Mouse (Mus musculus) lung, embryonic 16.5 days (tissue): ENCODE data around the gene Ppbp. TPM values are rescaled to one million over a fixed set of nuclear protein-coding genes. Genes with fewer than 3 reads are reported as not detected.

Experiments
- ATAC-seq: fragments of 200-750 bp; cut with Nextera tagmentation; 2 replicates; pipeline ENCODE4 v1.8.0; 2017; ENCODE audit warnings: low read depth, mild to moderate bottlenecking, moderate library complexity
- H3K27ac ChIP-seq: fragments of 300-500 bp; sonication (generic); 2 replicates; pipeline ENCODE4 v1.5.1; 2014; ENCODE audit warnings: mild to moderate bottlenecking, control low read depth, low read length
- H3K27me3 ChIP-seq: fragments of 300-500 bp; sonication (generic); 2 replicates; pipeline ENCODE4 v1.6.1; 2014; ENCODE audit warnings: low read depth, low read length, mixed read lengths; ENCODE audit not compliant: control insufficient read depth, insufficient read depth
- H3K36me3 ChIP-seq: fragments of 300-500 bp; sonication (generic); 2 replicates; pipeline ENCODE4 v1.6.1; 2014; ENCODE audit warnings: low read length; ENCODE audit not compliant: control insufficient read depth, insufficient read depth
- H3K4me1 ChIP-seq: fragments of 300-500 bp; sonication (generic); replicated peaks from 2 replicates; pipeline ENCODE4 v1.6.1; 2014; ENCODE audit warnings: low read length, mixed read lengths; ENCODE audit not compliant: control insufficient read depth, insufficient read depth
- H3K4me2 ChIP-seq: fragments of 300-500 bp; sonication (generic); 2 replicates; pipeline ENCODE4 v1.6.1; 2014; ENCODE audit warnings: low read depth, low read length, control low read depth
- H3K4me3 ChIP-seq: fragments of 300-500 bp; sonication (generic); 2 replicates; pipeline ENCODE4 v1.5.1; 2014; ENCODE audit warnings: mild to moderate bottlenecking, low read length, control low read depth
- H3K9ac ChIP-seq: fragments of 300-500 bp; sonication (generic); 2 replicates; pipeline ENCODE4 v1.6.1; 2014; ENCODE audit warnings: low read length, control low read depth
- H3K9me3 ChIP-seq: fragments of 300-500 bp; sonication (generic); 2 replicates; pipeline ENCODE4 v1.6.1; 2016; ENCODE audit warnings: low read length; ENCODE audit not compliant: control insufficient read depth
- WGBS: fragments of 180-500 bp; shearing (Covaris S2); extraction: QIAGEN DNeasy Blood & Tissue Kit; methylation state at CpG from one replicate; pipeline ENCODE4 v1.1.7; 2014; 5-methylcytosine and 5-hydroxymethylcytosine counted together
- polyA plus RNA-seq: library from polyadenylated mRNA; unstranded; fragments of >200 nt; fragmentation: Nextera tagmentation; extraction: Ambion mirVana; gene quantifications from 2 replicates; pipeline ENCODE4 v1.2.1, GENCODE M21; 2015

The Ppbp gene
- polyA plus RNA-seq = 6.0 and 6.5 TPM in 2 replicates

DNA sequence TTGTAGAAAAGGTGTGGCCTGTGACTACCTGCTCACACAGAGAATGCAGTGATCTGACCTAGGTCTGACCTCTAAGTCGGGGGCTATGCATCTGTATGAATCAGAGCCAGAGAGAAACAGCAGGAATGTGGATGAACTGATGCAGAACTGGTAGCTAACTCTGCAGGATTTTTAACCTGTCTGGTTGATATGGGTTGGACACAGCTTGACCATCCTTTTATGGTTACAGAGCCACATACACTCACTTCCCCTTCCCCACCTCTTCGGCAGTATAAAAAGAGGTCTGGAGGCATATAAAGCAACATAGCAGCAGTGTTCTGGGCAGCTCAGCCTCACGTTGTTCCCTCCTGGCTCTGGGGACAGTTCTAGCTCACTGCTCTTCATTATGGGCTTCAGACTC, at the start of gene Ppbp:
Gene Ppbp, plus strand, starts transcription at position 301 of the 400 bp plus-strand sequence.
- peaks cover 12% of the 10 kb centered on the region for H3K4me1 ChIP-seq
- H3K27me3 ChIP-seq = no peaks in the 10 kb centered on the region
- no peak within 1 kb of the TSS for H3K9ac ChIP-seq
- H3K4me2 ChIP-seq = no peak within 1 kb of the TSS
- no peaks in the 10 kb centered on the region for H3K9me3 ChIP-seq
- 60% methylated on average over 3 of the region's 3 CpGs for WGBS
- no peak within 1 kb of the TSS for H3K27ac ChIP-seq
- no peak for ATAC-seq
- H3K4me3 ChIP-seq = no peak within 1 kb of the TSS
- H3K36me3 ChIP-seq = no peaks in the 10 kb centered on the region

DNA sequence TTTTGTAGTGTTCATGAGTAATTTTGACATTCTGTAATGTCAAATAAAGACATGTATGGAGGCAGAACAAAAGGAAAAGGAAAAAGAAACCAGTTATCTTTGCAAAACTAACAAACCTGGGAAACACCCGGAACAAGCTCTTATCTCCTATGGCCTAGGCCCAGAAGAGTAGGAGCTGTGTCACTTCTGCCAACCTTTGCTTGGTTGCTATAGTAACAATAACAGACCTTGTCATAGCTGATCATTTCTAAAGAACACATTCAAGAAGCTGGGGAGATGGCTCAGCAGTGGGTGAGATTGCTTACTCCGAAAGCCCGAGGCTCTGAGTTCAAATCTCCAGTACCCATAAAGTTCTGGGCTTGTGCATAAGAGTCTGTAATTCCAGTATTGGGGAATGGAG, 45.7 kb upstream of the Ppbp start:
- Histone ChIP-seq H3K4me3 (no peak overlapping the region), H3K9ac (no peak overlapping the region), H3K27me3 (no peaks in the 10 kb centered on the region), H3K4me1 (no peaks in the 10 kb centered on the region), H3K36me3 (no peaks in the 10 kb centered on the region), H3K27ac (no peak overlapping the region), H3K9me3 (no peaks in the 10 kb centered on the region), H3K4me2 (no peak overlapping the region)
- ATAC-seq = no peak
- 83% methylated on average over 3 of the region's 3 CpGs for WGBS

DNA sequence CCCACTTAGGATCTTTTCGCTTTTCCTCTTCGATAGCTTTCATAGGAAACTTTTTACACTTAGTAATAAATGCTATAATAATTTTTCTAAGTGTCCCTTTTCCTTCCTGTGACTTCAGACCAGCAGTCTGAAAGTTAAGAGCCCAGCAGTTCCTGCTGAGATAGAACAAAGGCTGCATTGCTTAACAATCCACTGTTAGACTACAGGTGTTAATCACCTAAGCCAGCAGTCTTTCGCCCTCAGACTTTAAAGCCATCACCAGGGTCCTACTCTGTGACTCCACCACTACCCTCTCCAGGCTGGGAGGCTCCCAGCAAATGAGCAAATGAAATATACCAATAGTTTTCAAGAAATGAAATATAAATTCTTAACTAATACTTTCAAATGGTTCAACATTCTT, 40.1 kb upstream of the Ppbp start:
- no peak overlapping the region for H3K4me2 ChIP-seq
- WGBS = 53% methylated on average over 3 of the region's 3 CpGs
- H3K4me3 ChIP-seq = no peak overlapping the region
- peaks cover 3% of the 10 kb centered on the region; the same call in 1 of the 2 replicates for H3K4me1 ChIP-seq
- H3K27ac ChIP-seq = no peak overlapping the region
- no peaks in the 10 kb centered on the region for H3K9me3 ChIP-seq
- H3K27me3 ChIP-seq = no peaks in the 10 kb centered on the region
- no peaks in the 10 kb centered on the region for H3K36me3 ChIP-seq
- no peak for ATAC-seq
- H3K9ac ChIP-seq = no peak overlapping the region

DNA sequence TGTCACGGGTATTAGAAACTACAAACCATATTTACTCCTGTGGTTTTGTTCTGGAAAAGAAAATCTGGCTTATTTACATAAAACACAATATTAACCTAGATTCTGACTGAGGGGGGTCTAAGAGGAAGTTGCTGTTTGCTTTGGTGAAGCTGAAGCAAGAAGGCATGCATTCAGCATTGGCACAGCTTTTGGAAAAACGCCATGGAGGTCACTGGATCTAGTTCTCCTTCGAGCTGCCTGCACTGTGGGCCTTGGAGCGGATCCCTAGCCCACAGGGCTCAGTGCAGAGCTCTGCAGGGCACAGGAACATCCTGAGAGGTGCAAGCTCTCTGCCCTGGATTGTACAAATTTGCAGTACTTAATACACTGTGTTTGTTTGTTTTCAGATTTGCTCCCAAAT, 36.8 kb upstream of the Ppbp start:
- no peak overlapping the region for H3K9ac ChIP-seq
- H3K4me3 ChIP-seq = no peak overlapping the region
- H3K4me1 ChIP-seq = peaks cover 3% of the 10 kb centered on the region; the same call in 1 of the 2 replicates
- no peaks in the 10 kb centered on the region for H3K9me3 ChIP-seq
- H3K27me3 ChIP-seq = no peaks in the 10 kb centered on the region
- WGBS = 47% methylated on average over 4 of the region's 4 CpGs
- no peak overlapping the region for H3K27ac ChIP-seq
- ATAC-seq = no peak
- H3K4me2 ChIP-seq = no peak overlapping the region
- no peaks in the 10 kb centered on the region for H3K36me3 ChIP-seq

DNA sequence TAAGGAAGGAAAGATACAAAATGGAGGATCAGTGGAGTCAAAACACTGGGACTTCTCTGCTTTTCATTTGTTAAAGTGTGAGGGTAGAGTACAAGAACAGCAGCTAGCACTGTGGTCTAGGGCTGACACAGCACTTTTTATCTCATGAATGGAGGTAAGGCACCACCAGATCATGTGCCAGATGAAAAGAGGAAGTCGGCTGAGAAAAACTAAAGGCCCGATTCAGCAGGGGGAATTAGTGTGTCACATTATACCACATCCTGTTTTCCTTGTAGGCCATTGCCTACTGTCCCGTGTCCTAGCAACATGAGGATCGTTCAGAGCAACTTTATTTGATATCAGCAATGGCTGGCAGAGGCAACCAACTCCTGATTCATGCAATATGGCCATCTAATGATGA, 26.3 kb upstream of the Ppbp start:
- no peaks in the 10 kb centered on the region for H3K36me3 ChIP-seq

DNA sequence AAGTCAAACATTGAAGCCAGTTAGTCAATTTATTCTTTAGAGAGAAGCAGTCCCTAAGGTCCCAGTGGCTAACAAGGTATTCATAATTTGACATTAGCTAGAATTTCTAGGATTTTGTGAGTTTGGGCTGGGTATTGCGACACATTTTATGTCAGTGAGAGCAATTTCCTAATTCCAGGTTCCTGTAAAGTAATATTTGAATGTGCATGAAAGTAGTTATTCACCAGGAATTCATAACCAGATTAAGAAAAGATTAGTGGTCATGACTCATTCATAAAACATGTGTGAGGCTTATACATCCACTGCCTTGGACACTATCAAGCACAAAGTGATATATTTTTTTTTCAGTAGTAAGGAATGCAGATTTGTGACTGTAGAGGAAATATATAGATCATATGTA, 14.4 kb upstream of the Ppbp start:
- peaks cover 8% of the 10 kb centered on the region for H3K4me1 ChIP-seq
- H3K9ac ChIP-seq = no peak overlapping the region
- H3K4me3 ChIP-seq = no peak overlapping the region
- 86% methylated on average over 1 of the region's 1 CpGs for WGBS
- H3K4me2 ChIP-seq = no peak overlapping the region
- H3K9me3 ChIP-seq = no peaks in the 10 kb centered on the region
- H3K27me3 ChIP-seq = no peaks in the 10 kb centered on the region
- no peaks in the 10 kb centered on the region for H3K36me3 ChIP-seq
- no peak for ATAC-seq
- no peak overlapping the region for H3K27ac ChIP-seq

More for the DNA sequence above, 26.3 kb upstream of the Ppbp start:
- WGBS = 52% methylated on average over 4 of the region's 4 CpGs
- ATAC-seq = no peak
- H3K9ac ChIP-seq = no peak overlapping the region
- no peaks in the 10 kb centered on the region for H3K27me3 ChIP-seq
- H3K9me3 ChIP-seq = no peaks in the 10 kb centered on the region
- H3K27ac ChIP-seq = no peak overlapping the region
- H3K4me2 ChIP-seq = no peak overlapping the region
- no peak overlapping the region for H3K4me3 ChIP-seq
- H3K4me1 ChIP-seq = no peaks in the 10 kb centered on the region

DNA sequence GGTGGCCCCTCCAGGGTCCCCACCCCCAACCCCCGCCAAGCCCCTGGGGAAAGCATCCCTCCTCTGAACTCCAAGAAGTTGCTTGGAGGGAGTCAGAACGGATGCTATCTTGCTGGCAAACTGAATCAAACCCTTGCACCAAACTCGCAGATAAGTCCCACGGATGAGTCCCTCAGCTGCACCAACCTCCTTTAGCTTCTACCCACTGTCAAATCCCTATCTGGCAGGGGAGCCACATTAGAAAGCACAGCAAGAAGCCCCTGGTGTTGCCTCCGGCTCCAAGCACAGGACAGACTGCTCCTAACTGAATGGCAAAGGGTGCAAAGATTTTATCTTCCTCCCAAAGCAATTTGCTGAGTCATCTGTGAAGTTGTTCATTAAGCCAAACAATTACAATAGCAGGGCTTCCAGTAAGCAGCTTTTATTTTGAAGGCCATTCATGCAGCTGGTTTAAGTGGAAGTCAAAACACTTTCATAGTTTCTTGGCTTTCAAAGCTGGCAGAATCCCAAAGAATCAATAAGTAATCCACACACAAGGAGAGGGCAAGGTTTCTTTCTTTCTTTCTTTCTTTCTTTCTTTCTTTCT, 10.2 kb upstream of the Ppbp start:
- no peaks in the 10 kb centered on the region for H3K9me3 ChIP-seq
- no peak overlapping the region for H3K27ac ChIP-seq
- ATAC-seq = peak; percentile 68; the same call in 1 of the 2 replicates
- no peak overlapping the region for H3K4me2 ChIP-seq
- no peak overlapping the region for H3K9ac ChIP-seq
- no peaks in the 10 kb centered on the region for H3K36me3 ChIP-seq
- WGBS = 37% methylated on average over 5 of the region's 5 CpGs
- no peak overlapping the region for H3K4me3 ChIP-seq
- H3K4me1 ChIP-seq = peaks cover 14% of the 10 kb centered on the region
- peaks cover 6% of the 10 kb centered on the region; the same call in 1 of the 2 replicates for H3K27me3 ChIP-seq

DNA sequence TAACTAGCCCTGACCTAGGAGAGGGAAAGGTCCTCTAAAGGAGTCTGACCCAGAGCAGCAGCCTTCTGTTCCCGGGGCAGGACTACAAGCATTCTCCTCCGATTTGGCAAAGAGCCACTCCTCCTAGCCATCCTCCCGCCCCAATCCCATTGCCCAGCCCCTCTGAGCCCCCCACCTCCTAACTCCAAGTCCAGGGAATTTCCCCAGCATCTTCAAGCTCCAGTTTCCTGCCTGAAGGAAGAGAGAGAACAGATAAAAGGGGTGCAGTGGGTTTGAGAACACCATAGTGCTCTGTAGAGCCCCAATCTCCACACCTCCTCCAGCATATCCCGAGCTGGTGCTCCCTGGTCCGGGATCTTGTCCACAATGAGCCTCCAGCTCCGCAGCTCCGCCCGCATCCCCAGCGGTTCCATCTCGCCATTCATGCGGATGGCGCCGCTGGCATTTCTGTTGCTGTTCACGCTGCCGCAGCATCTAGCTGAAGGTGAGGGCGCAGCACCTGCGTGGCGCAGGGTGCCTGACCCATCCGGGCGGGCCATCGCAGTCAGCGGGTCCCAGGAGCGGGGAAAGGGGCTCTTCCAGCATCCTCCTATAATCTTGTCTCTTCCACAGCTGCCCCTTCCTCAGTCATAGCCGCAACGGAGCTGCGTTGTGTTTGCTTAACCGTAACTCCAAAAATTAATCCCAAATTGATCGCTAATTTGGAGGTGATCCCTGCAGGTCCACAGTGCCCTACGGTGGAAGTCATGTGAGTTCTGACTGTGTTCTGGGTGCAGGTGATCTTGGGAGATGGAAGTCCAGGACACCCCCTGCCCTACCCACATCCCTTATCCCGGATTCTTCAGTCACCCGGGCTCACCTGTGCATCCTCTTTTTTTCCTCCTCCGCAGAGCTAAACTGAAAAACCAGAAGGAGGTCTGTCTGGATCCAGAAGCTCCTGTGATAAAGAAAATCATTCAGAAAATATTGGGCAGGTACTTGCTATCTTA, 8.9 kb upstream of the Ppbp start, which contains the start of gene Cxcl5:
Gene Cxcl5, plus strand, starts transcription at position 284 of the 989 bp plus-strand sequence.
- Histone ChIP-seq H3K4me1 (peaks cover 14% of the 10 kb centered on the region), H3K9me3 (no peaks in the 10 kb centered on the region), H3K4me3 (peak within 1 kb of the TSS; percentile 21), H3K4me2 (peak within 1 kb of the TSS; percentile 32), H3K36me3 (no peaks in the 10 kb centered on the region), H3K27ac (no peak within 1 kb of the TSS), H3K9ac (no peak within 1 kb of the TSS), H3K27me3 (peaks cover 6% of the 10 kb centered on the region; the same call in 1 of the 2 replicates)
- ATAC-seq = no peak
- 4% methylated on average over 32 of the region's 32 CpGs for WGBS

DNA sequence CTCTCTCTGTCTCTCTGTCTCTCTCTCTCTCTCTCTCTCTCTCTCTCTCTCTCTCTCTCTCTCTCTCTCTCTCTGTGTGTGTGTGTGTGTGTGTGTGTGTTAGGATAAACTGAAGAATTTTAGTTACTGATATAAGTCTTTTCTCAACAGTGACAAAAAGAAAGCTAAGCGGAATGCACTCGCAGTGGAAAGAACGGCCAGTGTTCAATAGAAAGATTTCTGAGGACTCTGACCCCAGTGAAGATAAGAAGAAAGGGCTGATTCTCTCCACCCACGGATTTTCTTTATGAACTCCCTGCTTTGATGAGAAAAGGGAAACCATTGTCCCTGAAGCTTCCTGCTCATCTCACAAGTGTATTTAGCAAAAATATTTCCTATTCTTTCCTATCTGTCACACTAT, 8.0 kb upstream of the Ppbp start:
- Histone ChIP-seq H3K27ac (no peak overlapping the region), H3K9ac (no peak overlapping the region), H3K4me1 (peaks cover 14% of the 10 kb centered on the region), H3K9me3 (no peaks in the 10 kb centered on the region), H3K4me2 (no peak overlapping the region), H3K27me3 (peaks cover 6% of the 10 kb centered on the region; the same call in 1 of the 2 replicates), H3K36me3 (no peaks in the 10 kb centered on the region), H3K4me3 (no peak overlapping the region)
- no peak for ATAC-seq
- WGBS = 32% methylated on average over 4 of the region's 4 CpGs
